Mouse (Mus musculus): ENCODE data around the gene Stk38. TPM values are rescaled to one million over a fixed set of nuclear protein-coding genes. Genes with fewer than 3 reads are reported as not detected.

Stk38 gene
- 113 and 116 TPM in 2 replicates for polyA plus RNA-seq (2015; fragmentation: Nextera tagmentation; extraction: Ambion mirVana)

DNA sequence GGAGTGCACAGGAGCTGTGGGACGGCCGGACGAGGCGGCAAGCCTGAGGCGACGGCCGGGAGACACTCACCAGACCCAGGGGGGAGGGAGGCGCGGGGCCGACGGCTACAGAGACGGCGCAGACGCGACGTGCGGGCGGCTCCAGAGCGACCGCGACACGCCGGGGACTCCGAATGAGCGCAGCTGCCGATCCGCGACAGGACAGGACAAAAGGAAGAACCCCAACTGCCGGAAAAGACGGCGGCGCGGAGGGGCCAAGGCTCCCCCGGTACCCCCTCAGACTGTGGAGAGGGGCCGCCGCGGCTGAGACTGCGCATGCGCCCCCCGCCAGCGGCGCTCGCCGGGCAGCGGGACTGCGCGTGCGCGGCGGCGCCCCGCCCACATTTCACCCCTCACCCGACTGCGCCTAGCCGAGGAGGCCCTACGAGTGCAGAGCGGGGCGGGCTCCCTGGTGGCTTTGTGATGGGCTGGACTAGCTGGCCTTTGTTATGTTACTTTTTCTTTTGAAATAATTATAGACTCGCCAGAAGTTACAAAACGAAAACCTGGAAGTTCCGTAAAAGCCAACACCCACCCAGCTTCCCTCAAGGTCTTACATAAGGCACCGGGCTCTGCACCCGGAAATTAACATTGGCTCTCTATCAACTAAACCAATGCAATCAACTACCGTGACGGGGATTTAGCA is at the start of gene Stk38:
Stk38 (minus strand) TSS at position 355 of the 685 bp plus-strand sequence.
- peak within 1 kb of the TSS; percentile 94 for H3K27ac ChIP-seq (replicated peaks)
- no peaks in the 10 kb centered on the region for H3K27me3 ChIP-seq
- peak; percentile 93 for ATAC-seq (ENCODE audit: low read depth)
- no peaks in the 10 kb centered on the region for H3K36me3 ChIP-seq
- peak within 1 kb of the TSS; percentile 82 for H3K4me2 ChIP-seq
- under 1% methylated on average over 59 of the region's 65 CpGs for WGBS
- peak within 1 kb of the TSS; percentile 99 for H3K4me3 ChIP-seq
- H3K4me1 ChIP-seq (replicated peaks), result peaks cover 37% of the 10 kb centered on the region
- no peaks in the 10 kb centered on the region for H3K9me3 ChIP-seq
- H3K9ac ChIP-seq, result peak within 1 kb of the TSS; percentile 98

DNA sequence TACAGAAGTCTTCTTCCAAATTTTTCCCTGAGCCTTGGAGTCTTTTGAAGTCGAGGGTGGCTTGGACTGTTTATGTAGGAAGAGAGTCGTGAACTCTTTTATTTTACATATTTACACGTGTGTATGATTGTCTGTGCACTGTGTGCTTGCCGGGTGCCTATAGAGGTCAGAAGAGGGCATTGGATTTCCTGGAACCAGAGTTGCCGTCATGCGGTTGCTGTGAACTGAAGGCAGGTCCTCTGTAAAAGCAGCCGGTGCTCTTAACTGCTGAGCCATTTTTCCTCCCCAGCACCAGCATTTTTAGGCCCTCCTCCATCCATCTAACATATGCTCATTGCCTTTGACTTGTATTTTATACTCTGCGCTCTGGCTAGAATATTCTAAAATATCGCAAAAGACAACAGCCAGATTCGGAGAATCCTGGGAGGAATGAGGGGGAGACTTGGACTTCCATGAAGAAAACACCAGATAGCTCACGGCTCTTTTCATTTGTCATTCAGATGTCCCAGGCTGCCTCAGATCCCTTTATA is 49.6 kb upstream of the Stk38 start:
- Histone ChIP-seq H3K9ac (no peak overlapping the region), H3K27ac (replicated peaks) (peak overlapping the region; percentile 61), H3K36me3 (no peaks in the 10 kb centered on the region), H3K9me3 (no peaks in the 10 kb centered on the region), H3K4me2 (no peak overlapping the region), H3K4me1 (replicated peaks) (peaks cover 42% of the 10 kb centered on the region), H3K4me3 (no peak overlapping the region), H3K27me3 (no peaks in the 10 kb centered on the region)
- no peak for ATAC-seq (ENCODE audit: low read depth)
- WGBS, result 78% methylated on average over 11 of the region's 11 CpGs

- H3K4me3 ChIP-seq, result no peak overlapping the region
- peak overlapping the region; percentile 5; the same call in 1 of the 2 replicates for H3K9ac ChIP-seq
Measured at GRCm38 (mm10) chr17:29056699-29057151, 48.9 kb upstream of the Stk38 start.

DNA sequence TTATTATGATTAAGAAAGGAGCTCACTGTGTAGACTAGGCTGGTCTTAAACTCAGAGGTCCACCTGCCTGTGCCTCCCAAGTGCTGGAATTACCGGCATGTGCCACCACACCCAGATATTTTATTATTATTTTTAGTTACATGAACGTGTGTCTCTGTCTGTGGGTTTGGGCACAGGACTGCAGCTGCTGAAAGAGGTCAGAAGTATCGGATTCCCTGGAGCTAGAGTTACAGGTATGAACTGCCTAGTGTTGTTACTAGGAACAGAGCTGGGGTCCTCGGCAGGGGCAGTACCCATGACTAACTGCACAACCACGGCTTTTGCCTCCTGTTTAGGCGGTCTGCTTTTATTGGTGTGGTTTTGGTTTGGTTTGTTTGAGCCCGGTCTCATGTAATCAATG is 48.4 kb upstream of the Stk38 start:
- H3K27ac ChIP-seq (replicated peaks), result peak overlapping the region; percentile 61; the same call in 1 of the 2 replicates
- WGBS, result 17% methylated on average over 7 of the region's 7 CpGs
- no peaks in the 10 kb centered on the region for H3K27me3 ChIP-seq
- peak; percentile 30; the same call in 1 of the 2 replicates for ATAC-seq (ENCODE audit: low read depth)
- H3K4me2 ChIP-seq, result no peak overlapping the region
- H3K4me3 ChIP-seq, result no peak overlapping the region
- H3K36me3 ChIP-seq, result no peaks in the 10 kb centered on the region
- H3K9me3 ChIP-seq, result no peaks in the 10 kb centered on the region
- peaks cover 38% of the 10 kb centered on the region for H3K4me1 ChIP-seq (replicated peaks)
- H3K9ac ChIP-seq, result no peak overlapping the region

More at GRCm38 (mm10) chr17:29056699-29057151, 48.9 kb upstream of the Stk38 start:
- H3K9me3 ChIP-seq, result no peaks in the 10 kb centered on the region
- 4% methylated on average over 8 of the region's 8 CpGs for WGBS
- peak overlapping the region; percentile 24; the same call in 1 of the 2 replicates for H3K4me2 ChIP-seq
- peaks cover 37% of the 10 kb centered on the region for H3K4me1 ChIP-seq (replicated peaks)
- ATAC-seq (ENCODE audit: low read depth), result peak; percentile 68
- peak overlapping the region; percentile 61 for H3K27ac ChIP-seq (replicated peaks)
- no peaks in the 10 kb centered on the region for H3K27me3 ChIP-seq
- H3K36me3 ChIP-seq, result no peaks in the 10 kb centered on the region

- peaks cover 44% of the 10 kb centered on the region for H3K4me1 ChIP-seq (replicated peaks)
- no peak for ATAC-seq (ENCODE audit: low read depth)
- H3K4me3 ChIP-seq, result no peak overlapping the region
- no peaks in the 10 kb centered on the region for H3K9me3 ChIP-seq
- H3K27me3 ChIP-seq, result no peaks in the 10 kb centered on the region
- no peak overlapping the region for H3K4me2 ChIP-seq
- H3K36me3 ChIP-seq, result no peaks in the 10 kb centered on the region
- H3K9ac ChIP-seq, result no peak overlapping the region
- H3K27ac ChIP-seq (replicated peaks), result no peak overlapping the region
- 54% methylated on average over 5 of the region's 5 CpGs for WGBS
Measured at GRCm38 (mm10) chr17:29055586-29055985, 47.8 kb upstream of the Stk38 start.

- no peak overlapping the region for H3K27ac ChIP-seq (replicated peaks)
- H3K36me3 ChIP-seq, result no peaks in the 10 kb centered on the region
- H3K4me1 ChIP-seq (replicated peaks), result peaks cover 46% of the 10 kb centered on the region
- H3K9me3 ChIP-seq, result no peaks in the 10 kb centered on the region
- H3K9ac ChIP-seq, result no peak overlapping the region
- H3K27me3 ChIP-seq, result no peaks in the 10 kb centered on the region
- WGBS, result 81% methylated on average over 6 of the region's 6 CpGs
- H3K4me2 ChIP-seq, result no peak overlapping the region
- no peak overlapping the region for H3K4me3 ChIP-seq
- ATAC-seq (ENCODE audit: low read depth), result no peak
Measured at GRCm38 (mm10) chr17:29054429-29054828, 46.6 kb upstream of the Stk38 start.

- no peaks in the 10 kb centered on the region for H3K36me3 ChIP-seq
- H3K27ac ChIP-seq (replicated peaks), result no peak overlapping the region
Measured at GRCm38 (mm10) chr17:29053841-29054240, 46.0 kb upstream of the Stk38 start.

DNA sequence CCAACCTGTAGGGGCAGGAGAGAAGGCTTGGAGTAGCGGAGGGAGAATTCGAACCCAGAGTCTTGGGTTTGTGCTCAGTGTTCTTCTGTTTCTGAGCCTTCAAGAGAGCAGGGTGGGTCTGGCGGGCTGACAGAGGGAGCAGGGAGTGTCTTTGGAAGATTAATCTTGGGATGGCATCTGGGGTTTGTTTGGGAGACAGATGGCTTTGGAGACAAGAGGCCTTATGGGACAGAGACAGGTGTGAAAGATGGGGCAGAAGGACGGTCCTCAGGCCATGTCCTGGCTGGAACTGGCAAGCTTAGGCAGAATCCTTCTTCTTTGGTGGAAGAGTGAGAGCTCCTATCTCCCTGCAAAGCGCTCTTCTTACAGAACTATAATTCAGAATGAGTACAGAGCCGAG is 45.3 kb upstream of the Stk38 start:
- Histone ChIP-seq H3K36me3 (peaks cover 1% of the 10 kb centered on the region), H3K9ac (no peak overlapping the region), H3K4me1 (replicated peaks) (peaks cover 35% of the 10 kb centered on the region), H3K27ac (replicated peaks) (no peak overlapping the region), H3K27me3 (no peaks in the 10 kb centered on the region), H3K9me3 (no peaks in the 10 kb centered on the region), H3K4me2 (no peak overlapping the region), H3K4me3 (no peak overlapping the region)
- 79% methylated on average over 6 of the region's 6 CpGs for WGBS
- ATAC-seq (ENCODE audit: low read depth), result no peak

More at GRCm38 (mm10) chr17:29053841-29054240, 46.0 kb upstream of the Stk38 start:
- H3K9me3 ChIP-seq, result no peaks in the 10 kb centered on the region
- 65% methylated on average over 7 of the region's 7 CpGs for WGBS
- peaks cover 43% of the 10 kb centered on the region for H3K4me1 ChIP-seq (replicated peaks)
- ATAC-seq (ENCODE audit: low read depth), result no peak
- no peak overlapping the region for H3K4me3 ChIP-seq
- 0 out of 2 replicates have a peak overlapping the region, but pooled peaks have one; percentile 38 for H3K9ac ChIP-seq
- H3K27me3 ChIP-seq, result no peaks in the 10 kb centered on the region
- no peak overlapping the region for H3K4me2 ChIP-seq

DNA sequence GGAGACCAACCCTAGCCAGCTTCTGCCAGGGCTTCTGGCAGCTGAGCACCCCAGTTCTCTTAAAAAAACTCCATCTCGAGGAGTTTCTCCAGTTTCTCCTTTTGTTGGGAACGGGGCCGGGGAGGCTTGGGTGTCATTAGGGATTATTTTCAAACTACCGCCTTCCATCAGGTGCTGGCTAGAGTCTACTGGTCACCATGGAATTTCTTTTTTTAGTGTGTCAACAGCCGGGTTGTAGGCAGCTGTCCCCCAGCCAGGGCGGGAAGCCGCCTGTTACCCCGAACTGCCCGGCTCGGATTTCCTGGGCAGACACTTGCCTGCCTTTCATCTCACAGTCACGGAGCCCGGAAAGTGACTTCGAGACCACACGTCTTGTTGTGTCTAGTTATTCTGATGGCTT is 43.0 kb upstream of the Stk38 start:
- Histone ChIP-seq H3K27me3 (no peaks in the 10 kb centered on the region), H3K27ac (replicated peaks) (no peak overlapping the region), H3K36me3 (peaks cover 22% of the 10 kb centered on the region), H3K9me3 (no peaks in the 10 kb centered on the region), H3K9ac (no peak overlapping the region), H3K4me2 (no peak overlapping the region), H3K4me3 (no peak overlapping the region), H3K4me1 (replicated peaks) (peaks cover 12% of the 10 kb centered on the region)
- no peak for ATAC-seq (ENCODE audit: low read depth)
- 55% methylated on average over 14 of the region's 14 CpGs for WGBS

DNA sequence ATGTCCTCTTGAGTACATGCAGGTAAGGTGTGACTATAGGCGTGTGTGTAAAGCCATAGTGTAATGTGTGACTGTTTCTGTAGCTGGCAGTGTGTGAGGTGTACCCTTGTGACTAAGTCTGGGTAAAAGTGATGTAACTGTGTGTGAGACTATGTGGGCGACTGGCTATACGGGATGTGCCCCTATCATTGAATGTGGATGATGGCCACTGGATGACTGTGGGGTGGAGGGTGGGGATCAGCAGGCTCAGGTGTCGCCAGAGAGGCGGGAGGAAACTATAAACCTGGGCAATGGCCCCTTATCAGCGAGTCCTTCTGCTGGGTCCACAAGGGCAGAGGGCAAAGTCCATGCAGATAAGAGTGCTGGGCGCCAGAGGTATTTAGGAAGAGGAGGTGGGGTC is 42.1 kb upstream of the Stk38 start:
- peaks cover 9% of the 10 kb centered on the region; the same call in 1 of the 2 replicates for H3K4me1 ChIP-seq (replicated peaks)
- H3K27me3 ChIP-seq, result no peaks in the 10 kb centered on the region
- no peak overlapping the region for H3K4me3 ChIP-seq
- H3K9ac ChIP-seq, result no peak overlapping the region
- peaks cover 31% of the 10 kb centered on the region for H3K36me3 ChIP-seq
- 84% methylated on average over 7 of the region's 7 CpGs for WGBS
- H3K9me3 ChIP-seq, result no peaks in the 10 kb centered on the region
- ATAC-seq (ENCODE audit: low read depth), result no peak
- H3K27ac ChIP-seq (replicated peaks), result no peak overlapping the region
- no peak overlapping the region for H3K4me2 ChIP-seq

GRCm38 (mm10) chr17:29049508-29049889 is 41.7 kb upstream of the Stk38 start:
- WGBS, result 74% methylated on average over 5 of the region's 5 CpGs
- Histone ChIP-seq H3K27me3 (no peaks in the 10 kb centered on the region), H3K4me1 (replicated peaks) (peaks cover 9% of the 10 kb centered on the region; the same call in 1 of the 2 replicates), H3K4me2 (no peak overlapping the region), H3K4me3 (no peak overlapping the region), H3K9ac (0 out of 2 replicates have a peak overlapping the region, but pooled peaks have one; percentile 31), H3K36me3 (peaks cover 35% of the 10 kb centered on the region), H3K27ac (replicated peaks) (no peak overlapping the region), H3K9me3 (no peaks in the 10 kb centered on the region)
- ATAC-seq (ENCODE audit: low read depth), result no peak

DNA sequence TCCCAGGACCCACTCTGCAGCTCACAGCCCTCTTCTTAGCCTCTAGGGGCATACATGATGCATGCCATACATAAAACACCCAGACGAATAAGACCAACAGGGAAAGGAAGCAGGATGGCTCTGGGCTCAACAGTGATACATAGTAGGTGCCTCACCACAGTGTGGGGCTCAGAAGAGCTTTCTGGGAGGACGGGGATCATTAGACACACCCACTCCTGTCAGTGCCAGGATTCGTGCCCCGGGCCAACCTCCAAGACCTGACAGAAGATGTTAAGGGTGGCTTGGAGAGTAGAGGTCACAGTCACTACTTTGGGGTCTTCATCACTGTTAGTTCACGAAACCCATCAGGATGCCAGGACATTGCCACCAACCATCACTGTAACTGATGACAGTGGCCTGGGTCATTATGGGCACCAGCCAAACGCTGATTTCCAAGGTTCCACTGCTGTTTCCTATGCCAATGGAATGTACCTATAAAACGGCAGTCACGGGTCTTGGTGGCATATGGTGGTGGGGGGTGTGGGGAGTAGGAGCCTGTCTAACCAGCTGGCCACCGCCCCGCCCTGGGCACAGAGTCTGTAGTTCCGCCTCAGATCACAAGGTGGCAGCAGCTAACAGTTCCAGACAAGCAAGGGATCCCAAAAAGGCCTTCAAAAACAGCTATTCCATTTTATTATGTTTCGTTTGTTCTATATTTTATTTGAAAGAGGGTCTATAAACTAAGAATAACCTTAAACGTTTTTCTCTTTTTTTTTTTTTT is 41.1 kb upstream of the Stk38 start:
- Histone ChIP-seq H3K4me2 (no peak overlapping the region), H3K27ac (replicated peaks) (no peak overlapping the region), H3K4me3 (no peak overlapping the region), H3K9me3 (no peaks in the 10 kb centered on the region), H3K36me3 (peaks cover 41% of the 10 kb centered on the region), H3K27me3 (no peaks in the 10 kb centered on the region), H3K4me1 (replicated peaks) (peaks cover 9% of the 10 kb centered on the region; the same call in 1 of the 2 replicates), H3K9ac (no peak overlapping the region)
- peak; percentile 42; the same call in 1 of the 2 replicates for ATAC-seq (ENCODE audit: low read depth)
- 22% methylated on average over 13 of the region's 13 CpGs for WGBS

Data from neural tube, embryonic 13.5 days (tissue).